Mouse (Mus musculus): ENCODE results near the gene Ppp1r36.
"Not testable (repeated sequence)": the region's sequence is repeated elsewhere in the genome, so short reads cannot be mapped to it uniquely, and the experiment has no call there.

The Ppp1r36 gene

GRCm38 (mm10) chr12:76452203-76452602 lies 34.9 kb downstream of the Ppp1r36 start:
- DNase-seq = no peak

- not testable (repeated sequence) for DNase-seq
Measured at GRCm38 (mm10) chr12:76458445-76458844, 41.1 kb downstream of the Ppp1r36 start.

- no peak for DNase-seq
Measured at GRCm38 (mm10) chr12:76459032-76459431, 41.7 kb downstream of the Ppp1r36 start.

GRCm38 (mm10) chr12:76463391-76463790 lies 46.1 kb downstream of the Ppp1r36 start:
- DNase-seq = no peak

GRCm38 (mm10) chr12:76464651-76465252 lies 47.4 kb downstream of the Ppp1r36 start:
- no peak for DNase-seq

- DNase-seq = no peak
Measured at GRCm38 (mm10) chr12:76466651-76467050, 49.3 kb downstream of the Ppp1r36 start.

- DNase-seq = no peak
Measured at GRCm38 (mm10) chr12:76467256-76467655, 49.9 kb downstream of the Ppp1r36 start.

GRCm38 (mm10) chr12:76472046-76472445 lies 54.7 kb downstream of the Ppp1r36 start:
- peak; percentile 51 to 78 for DNase-seq

- DNase-seq = no peak
Measured at GRCm38 (mm10) chr12:76473562-76474245, 56.4 kb downstream of the Ppp1r36 start.

GRCm38 (mm10) chr12:76474246-76474583 lies 56.9 kb downstream of the Ppp1r36 start:
- no peak for DNase-seq

GRCm38 (mm10) chr12:76474802-76475201 lies 57.5 kb downstream of the Ppp1r36 start:
- DNase-seq = no peak

- no peak for DNase-seq
Measured at GRCm38 (mm10) chr12:76476146-76476545, 58.8 kb downstream of the Ppp1r36 start.

GRCm38 (mm10) chr12:76478309-76479023 lies 61.1 kb downstream of the Ppp1r36 start:
- no peak for DNase-seq

- DNase-seq = no peak
Measured at GRCm38 (mm10) chr12:76479174-76479573, 61.8 kb downstream of the Ppp1r36 start.

GRCm38 (mm10) chr12:76479836-76480495 lies 62.6 kb downstream of the Ppp1r36 start:
- DNase-seq = no peak

- no peak for DNase-seq
Measured at GRCm38 (mm10) chr12:76482446-76482845, 65.1 kb downstream of the Ppp1r36 start.

- DNase-seq = no peak
Measured at GRCm38 (mm10) chr12:76482948-76483347, 65.6 kb downstream of the Ppp1r36 start.

- DNase-seq = no peak
Measured at GRCm38 (mm10) chr12:76484881-76485280, 67.5 kb downstream of the Ppp1r36 start.

- no peak for DNase-seq
Measured at GRCm38 (mm10) chr12:76485381-76485780, 68.0 kb downstream of the Ppp1r36 start.

GRCm38 (mm10) chr12:76486943-76487342 lies 69.6 kb downstream of the Ppp1r36 start:
- no peak for DNase-seq

All from lung, postnatal 4 days (tissue).